Mouse (Mus musculus) small intestine, adult 2 months (tissue): Measurements from ENCODE around the gene Gm15217. TPM values are rescaled to one million over a fixed set of nuclear protein-coding genes. Genes with fewer than 3 reads are reported as not detected.
A peak's percentile ranks its signal among the peaks of the same experiment; 100 is the strongest.

Experiments
- H3K27ac ChIP-seq: fragments of 200-500 bp; 2 replicates; pipeline ENCODE4 v1.5.1; 2012; ENCODE audit warnings: low read depth, low read length, control low read depth, inconsistent platforms; ENCODE audit not compliant: insufficient read depth
- H3K27me3 ChIP-seq: fragments of 200-500 bp; 2 replicates; pipeline ENCODE4 v1.6.1; 2012; ENCODE audit warnings: mild to moderate bottlenecking, moderate library complexity, low read length, inconsistent platforms; ENCODE audit not compliant: control insufficient read depth, insufficient read depth
- H3K36me3 ChIP-seq: fragments of 200-500 bp; 2 replicates; pipeline ENCODE4 v1.6.1; 2012; ENCODE audit warnings: mild to moderate bottlenecking, low read length, control low read depth, inconsistent platforms; ENCODE audit not compliant: control insufficient read depth, insufficient read depth
- H3K4me1 ChIP-seq: fragments of 200-500 bp; 2 replicates; pipeline ENCODE4 v1.6.1; 2012; ENCODE audit warnings: low read length, inconsistent platforms, mixed read lengths; ENCODE audit not compliant: control insufficient read depth, insufficient read depth, insufficient read length
- H3K4me3 ChIP-seq: fragments of 200-500 bp; 2 replicates; pipeline ENCODE4 v1.5.1; 2012; ENCODE audit warnings: low read depth, mild to moderate bottlenecking, control low read depth, inconsistent platforms, low read length, moderate library complexity
- CTCF ChIP-seq: fragments of 200-500 bp; IDR thresholded peaks from 2 replicates; pipeline ENCODE4 v1.5.1; 2012; ENCODE audit warnings: low read depth, mild to moderate bottlenecking, control low read depth, inconsistent platforms, low read length, moderate library complexity, mixed read lengths; ENCODE audit not compliant: insufficient replicate concordance, insufficient read length; ENCODE audit errors: extremely low read depth
- POLR2A ChIP-seq: fragments of 200-500 bp; IDR thresholded peaks from 2 replicates; pipeline ENCODE4 v1.6.1; 2012; ENCODE audit warnings: low read depth, mild to moderate bottlenecking, control low read depth, inconsistent platforms, low read length, moderate library complexity
- WGBS: fragments of 180-500 bp; shearing (Covaris S2); methylation state at CpG from one replicate; pipeline ENCODE4 v1.1.7; 2018; 5-methylcytosine and 5-hydroxymethylcytosine counted together
- polyA plus RNA-seq: library from polyadenylated mRNA; depleted of rRNA; stranded (reverse); fragments of >200 nt; gene quantifications from 2 replicates; pipeline ENCODE4 v1.2.3, GENCODE M21; 2012

The Gm15217 gene
- polyA plus RNA-seq, 1 experiment, result not detected

DNA sequence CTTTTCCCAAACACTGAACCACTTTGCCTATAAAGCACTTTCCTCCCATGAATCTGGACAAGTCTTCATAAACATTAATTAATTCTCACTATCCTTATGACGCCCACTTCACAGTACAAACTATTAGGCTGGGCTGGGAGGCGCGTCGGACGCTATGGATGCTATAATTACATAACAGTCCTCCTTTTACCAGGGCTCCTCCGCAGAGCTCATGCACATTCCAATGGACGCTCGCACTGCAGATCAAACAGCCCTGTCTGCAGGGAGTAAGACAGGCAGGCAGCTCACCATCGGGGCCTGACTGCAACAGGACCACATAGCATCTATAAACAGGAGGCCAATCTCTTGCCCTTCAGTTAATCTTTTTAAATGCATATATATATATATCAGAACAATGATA, 6.8 kb upstream of the Gm15217 start:
- 55% methylated on average over 9 of the region's 9 CpGs for WGBS
- H3K4me3 ChIP-seq, result no peak overlapping the region
- H3K36me3 ChIP-seq, result no peaks in the 10 kb centered on the region
- TF ChIP-seq CTCF (no peak), POLR2A (no peak)
- H3K4me1 ChIP-seq, result no peaks in the 10 kb centered on the region
- no peaks in the 10 kb centered on the region for H3K27me3 ChIP-seq
- no peak overlapping the region for H3K27ac ChIP-seq

DNA sequence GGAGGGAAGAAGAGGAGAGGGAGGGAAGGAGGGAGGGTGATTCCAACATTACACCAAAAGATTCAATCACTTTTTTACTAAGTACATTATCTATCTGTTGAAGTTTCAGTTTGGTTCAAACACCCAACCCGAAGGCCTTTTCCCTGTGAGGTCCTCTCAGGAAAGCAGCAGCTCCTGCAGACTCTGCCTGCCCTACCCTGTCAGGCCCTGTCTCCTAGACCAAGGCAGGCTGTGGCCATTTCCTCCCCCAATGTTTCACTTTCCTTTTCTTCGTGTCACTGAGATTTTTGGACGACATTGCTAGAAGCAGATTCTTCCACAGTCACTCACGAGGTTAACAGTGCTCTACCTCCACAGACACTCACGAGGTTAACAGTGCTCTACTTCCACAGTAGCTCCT, 3.4 kb upstream of the Gm15217 start:
- peaks cover 4% of the 10 kb centered on the region; the same call in 1 of the 2 replicates for H3K27me3 ChIP-seq
- no peak overlapping the region for H3K4me3 ChIP-seq
- 52% methylated on average over 5 of the region's 5 CpGs for WGBS
- TF ChIP-seq POLR2A, result no peak
- no peak for TF ChIP-seq CTCF
- H3K4me1 ChIP-seq, result peaks cover 2% of the 10 kb centered on the region; the same call in 1 of the 2 replicates
- H3K36me3 ChIP-seq, result no peaks in the 10 kb centered on the region
- H3K27ac ChIP-seq, result no peak overlapping the region

DNA sequence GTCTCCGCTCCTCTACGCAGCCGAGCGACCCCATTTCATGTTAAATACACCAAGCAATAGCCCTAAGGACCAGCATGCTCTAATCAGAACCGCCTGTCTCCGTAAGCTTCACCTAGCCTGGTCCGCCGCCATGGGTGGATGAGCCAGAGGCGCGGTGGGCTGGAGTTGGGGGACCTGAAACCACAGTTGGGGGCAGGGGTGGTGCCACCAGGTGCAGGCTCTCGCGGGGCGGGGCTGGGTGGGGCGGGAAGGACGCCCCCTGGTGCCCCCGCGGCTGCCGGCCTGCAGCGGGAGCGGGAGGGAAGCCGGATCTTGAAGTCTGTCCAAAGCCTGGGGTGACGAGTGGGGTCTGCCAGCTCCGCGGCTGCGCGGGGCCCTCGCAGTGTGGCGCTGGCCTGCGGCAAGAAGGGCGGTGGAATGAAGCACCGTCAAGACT, 1.1 kb downstream of the Gm15217 start:
- Histone ChIP-seq H3K36me3 (peaks cover 3% of the 10 kb centered on the region), H3K27me3 (peaks cover 9% of the 10 kb centered on the region; the same call in 1 of the 2 replicates), H3K4me1 (peaks cover 2% of the 10 kb centered on the region; the same call in 1 of the 2 replicates), H3K4me3 (no peak overlapping the region), H3K27ac (no peak overlapping the region)
- TF ChIP-seq CTCF, result no peak
- no peak for TF ChIP-seq POLR2A
- WGBS, result 19% methylated on average over 31 of the region's 31 CpGs

DNA sequence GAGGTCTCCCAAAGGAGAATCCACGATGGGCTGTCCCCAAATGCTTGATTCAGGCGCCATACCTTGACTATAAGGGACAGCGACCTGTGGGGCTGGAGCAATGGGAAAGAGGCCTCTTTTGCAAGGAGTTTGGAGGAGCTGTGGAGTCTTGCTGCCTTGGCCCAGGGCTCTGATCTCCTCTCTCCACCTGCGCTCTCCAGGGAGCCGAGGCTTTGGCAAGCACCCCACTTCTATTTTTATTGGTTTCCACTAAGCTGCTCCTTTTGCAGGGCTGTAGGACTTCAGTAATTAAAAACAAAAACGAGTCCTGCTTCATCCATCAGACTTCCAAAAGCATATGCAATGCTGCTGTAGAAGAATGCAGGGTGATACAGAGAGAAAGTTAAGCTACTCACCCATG, 2.2 kb downstream of the Gm15217 start:
- Histone ChIP-seq H3K27ac (no peak overlapping the region), H3K27me3 (peaks cover 20% of the 10 kb centered on the region), H3K36me3 (peaks cover 3% of the 10 kb centered on the region), H3K4me1 (peaks cover 2% of the 10 kb centered on the region; the same call in 1 of the 2 replicates), H3K4me3 (no peak overlapping the region)
- 60% methylated on average over 6 of the region's 6 CpGs for WGBS
- TF ChIP-seq CTCF, result no peak
- TF ChIP-seq POLR2A, result no peak

DNA sequence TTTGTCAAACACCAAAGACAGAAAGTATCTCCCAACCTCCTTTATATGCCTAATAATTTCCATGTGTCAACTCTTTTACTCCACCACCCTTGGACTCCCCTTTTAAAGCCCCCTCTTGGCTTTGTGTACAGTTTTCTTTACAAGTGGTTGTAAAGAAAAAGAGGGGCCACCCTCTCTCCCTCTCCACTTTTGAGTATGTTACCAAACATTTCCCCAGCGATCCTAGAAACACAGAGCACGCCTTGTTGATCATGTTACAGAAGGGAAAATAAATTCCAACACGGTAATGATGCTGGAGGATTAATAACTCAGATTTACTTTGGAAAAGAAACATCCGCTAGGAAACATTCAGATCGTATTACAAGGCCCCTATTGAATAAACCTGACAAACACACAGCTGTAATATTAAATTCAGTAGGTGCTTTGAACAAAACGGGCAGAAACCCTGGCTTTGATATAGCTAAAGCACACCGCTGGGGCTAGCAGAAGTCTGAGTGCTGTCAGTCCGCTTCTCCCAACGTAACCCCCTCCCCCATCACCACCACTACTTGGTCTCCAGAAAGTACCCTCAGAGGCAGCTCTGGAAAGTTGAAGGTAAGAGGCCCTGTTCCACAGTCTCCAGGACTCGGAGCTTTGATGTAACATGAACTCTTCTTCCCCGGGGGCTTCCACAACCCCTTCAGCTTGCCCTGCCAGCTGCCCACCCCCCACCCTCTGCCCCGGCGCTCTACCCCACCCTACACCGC, 5.9 kb downstream of the Gm15217 start:
- Histone ChIP-seq H3K36me3 (peaks cover 3% of the 10 kb centered on the region), H3K4me1 (peaks cover 2% of the 10 kb centered on the region; the same call in 1 of the 2 replicates), H3K27ac (no peak overlapping the region), H3K4me3 (peak overlapping the region; percentile 67), H3K27me3 (peaks cover 46% of the 10 kb centered on the region)
- whole genome bisulfite sequencing, result 29% methylated on average over 14 of the region's 14 CpGs
- TF ChIP-seq POLR2A, result no peak
- TF ChIP-seq CTCF, result no peak

DNA sequence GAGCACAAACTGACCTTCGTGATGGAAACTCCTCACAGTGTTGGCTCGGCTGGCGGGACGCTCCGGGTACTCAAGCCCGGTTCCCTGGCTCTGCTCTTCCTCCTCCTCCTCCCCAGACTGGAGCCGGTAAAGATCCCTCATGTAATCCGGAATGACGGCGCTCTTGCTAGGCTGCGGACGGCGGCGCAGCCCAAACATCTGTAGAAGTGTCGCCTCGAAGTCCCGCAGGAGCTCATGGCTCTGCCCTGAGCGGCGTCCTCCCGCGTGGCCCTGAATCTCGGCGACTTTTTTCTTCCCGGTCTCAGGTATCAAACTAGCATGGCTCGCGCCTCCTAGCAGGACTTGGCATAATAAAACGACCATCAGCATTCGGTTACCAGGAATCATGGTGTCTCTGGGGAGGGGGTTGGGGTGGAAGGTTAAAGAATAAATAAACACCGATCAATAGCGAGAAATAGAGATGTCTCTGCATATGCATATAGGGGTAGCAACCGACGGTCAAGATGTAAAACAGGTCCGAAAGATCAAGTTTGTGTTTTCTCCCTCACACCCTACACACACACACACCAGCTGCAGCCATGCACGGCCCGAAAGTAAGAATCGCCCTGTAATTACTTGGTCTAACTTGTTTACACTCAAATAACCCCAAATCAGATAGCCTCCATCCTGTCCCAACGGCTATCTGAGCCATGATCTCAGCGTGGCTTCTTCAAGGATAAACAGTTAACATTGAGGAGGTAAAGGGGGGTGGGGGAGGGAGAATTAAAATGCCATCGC, 6.7 kb downstream of the Gm15217 start:
- 2% methylated on average over 39 of the region's 39 CpGs for WGBS
- Histone ChIP-seq H3K27ac (peak overlapping the region; percentile 57), H3K27me3 (peaks cover 45% of the 10 kb centered on the region), H3K36me3 (peaks cover 3% of the 10 kb centered on the region), H3K4me3 (peak overlapping the region; percentile 67), H3K4me1 (no peaks in the 10 kb centered on the region; the same call in 1 of the 2 replicates)
- no peak for TF ChIP-seq POLR2A
- no peak for TF ChIP-seq CTCF

DNA sequence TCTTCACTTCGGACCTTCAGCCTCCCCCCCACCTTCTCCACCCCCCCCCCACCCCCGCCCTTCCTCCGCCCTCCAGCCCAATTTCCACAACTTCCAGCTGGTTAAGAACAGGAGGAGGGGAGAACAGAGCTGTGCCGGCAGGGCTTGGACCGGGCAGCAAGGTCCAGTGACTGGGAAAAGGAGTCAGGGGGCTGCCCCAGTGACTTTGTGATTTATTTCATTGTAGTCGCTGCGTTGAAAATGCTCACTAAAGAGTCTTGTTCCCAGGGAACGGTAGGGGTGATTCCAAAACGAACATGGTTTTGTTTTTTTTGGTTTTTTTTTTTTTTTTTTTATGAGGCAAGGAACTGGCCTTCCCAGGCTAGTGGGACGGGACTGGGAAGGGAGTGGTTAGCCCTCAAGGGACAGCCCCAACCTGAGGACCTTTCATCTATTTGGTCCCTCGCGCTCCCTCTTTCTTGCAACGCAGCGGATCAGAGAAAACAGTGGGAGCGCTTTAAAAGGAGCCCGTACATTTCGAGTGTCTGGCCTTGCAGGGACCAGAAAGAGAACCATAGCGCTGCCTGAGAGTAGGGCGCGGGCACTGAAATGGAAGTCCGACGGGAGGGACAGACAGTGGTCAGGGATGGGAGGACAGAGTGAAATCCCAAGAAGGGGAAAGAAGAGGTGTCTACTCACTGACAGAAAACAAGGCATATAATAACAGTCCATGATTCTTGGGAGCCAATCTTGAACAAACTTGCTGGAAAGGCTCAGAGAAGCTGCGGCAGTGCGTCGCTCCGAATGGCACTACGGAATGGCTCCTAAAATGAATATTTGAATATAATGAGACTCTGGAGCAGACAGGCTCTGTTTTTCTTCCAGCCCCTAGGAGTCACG, 7.5 kb downstream of the Gm15217 start:
- Histone ChIP-seq H3K4me1 (no peaks in the 10 kb centered on the region; the same call in 1 of the 2 replicates), H3K36me3 (peaks cover 3% of the 10 kb centered on the region), H3K27me3 (peaks cover 45% of the 10 kb centered on the region), H3K27ac (peak overlapping the region; percentile 74; the same call in 1 of the 2 replicates), H3K4me3 (peak overlapping the region; percentile 67)
- no peak for TF ChIP-seq CTCF
- TF ChIP-seq POLR2A, result no peak
- WGBS, result 1% methylated on average over 28 of the region's 28 CpGs
